ENCODE assay signal across 22 mouse cellular contexts in the genomic region with DNA sequence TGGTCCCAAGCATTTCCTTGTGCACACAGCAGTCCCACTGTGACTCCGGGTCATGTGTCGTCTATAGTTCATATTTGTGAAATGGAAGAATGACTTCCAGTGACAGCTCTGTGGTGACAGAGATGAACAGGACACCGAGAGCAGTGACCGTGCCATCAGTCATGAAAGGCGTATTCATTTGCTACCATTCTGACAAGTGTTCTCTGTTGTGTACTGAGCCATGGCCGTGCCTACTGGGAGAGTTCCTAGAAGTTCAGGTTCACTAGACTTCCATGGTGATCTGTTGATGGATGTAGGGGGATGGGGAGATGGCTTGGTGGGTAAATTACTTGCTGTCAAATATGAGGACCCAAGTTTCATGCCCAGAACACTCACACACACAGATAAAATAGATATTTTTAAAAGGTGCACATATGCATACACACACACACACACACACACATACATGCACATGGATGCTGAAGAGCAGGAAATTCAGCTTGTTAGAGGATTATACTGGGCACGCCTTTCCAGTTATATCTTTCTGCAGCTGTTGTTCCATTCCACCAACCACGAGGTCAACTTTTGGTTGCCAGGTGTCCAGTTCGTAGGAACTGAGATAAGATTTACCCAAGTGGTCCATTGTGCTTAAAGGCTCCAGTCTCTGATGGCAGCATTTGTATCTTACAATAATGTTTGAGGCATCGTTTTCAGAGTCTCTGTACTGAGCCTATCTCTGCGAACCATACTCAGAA. TPM values are rescaled to one million over a fixed set of nuclear protein-coding genes. Genes with fewer than 3 reads are reported as not detected.
DNase-seq lines count a peak whose midpoint lies in the region; ATAC-seq and TF ChIP-seq lines count a peak whose summit lies in the region.
"Had no signal": no experiment of that assay in that cellular context is flagged by ENCODE, and none has a peak within 500 bp of the region (broad histone marks: within the 10 kb centered on the region; RNA-seq: fewer than 3 reads in every experiment).

No protein-coding gene starts in this region.

- H3K27ac ChIP-seq in kidney, embryonic 14.5 days (ENCODE audit: low read depth, low read length) = no peak overlapping the region
- no peak overlapping the region for H3K27ac ChIP-seq in kidney, adult 2 months (ENCODE audit: insufficient read depth, low read depth, low read length)
- 0 out of 2 replicates have a peak overlapping the region, but pooled peaks have one; percentile 8 for H3K27ac ChIP-seq in layer of hippocampus, adult 2 months
- H3K27ac ChIP-seq in midbrain, embryonic 16.5 days (ENCODE audit: low read length) = no peak overlapping the region
- H3K27ac ChIP-seq: embryonic facial prominence, embryonic 10.5 days; forebrain, embryonic 13.5 days; heart, embryonic 15.5 days; hindbrain, embryonic 15.5 days had no signal

- no peak overlapping the region for H3K4me2 ChIP-seq in kidney, embryonic 14.5 days (replicated peaks; ENCODE audit: low read depth, low read length)
- H3K4me2 ChIP-seq in midbrain, embryonic 16.5 days (ENCODE audit: low read length) = no peak overlapping the region
- H3K4me2 ChIP-seq: forebrain, embryonic 13.5 days; heart, embryonic 11.5 days; heart, embryonic 15.5 days; hindbrain, embryonic 15.5 days had no signal

- H3K4me1 ChIP-seq in kidney, embryonic 14.5 days (ENCODE audit: control insufficient read depth, insufficient read depth, low read length) = no peaks in the 10 kb centered on the region
- no peaks in the 10 kb centered on the region for H3K4me1 ChIP-seq in kidney, adult 2 months (ENCODE audit: control insufficient read depth, insufficient read depth, low read length)
- H3K4me1 ChIP-seq in midbrain, embryonic 16.5 days (ENCODE audit: control insufficient read depth, insufficient read depth, low read length) = no peaks in the 10 kb centered on the region
- H3K4me1 ChIP-seq: embryonic facial prominence, embryonic 10.5 days; forebrain, embryonic 13.5 days; heart, embryonic 15.5 days; hindbrain, embryonic 15.5 days had no signal

- peak; percentile 7 for DNase-seq in embryo, embryonic 10.5 days (ENCODE audit: low spot score)
- DNase-seq in embryo, embryonic 9.5 days (ENCODE audit: extremely low spot score) = no peak
- no peak for DNase-seq in kidney, adult 2 months
- DNase-seq in layer of hippocampus, adult 2 months (ENCODE audit: low spot score in 2 of 2) = no peak
- DNase-seq in layer of hippocampus, adult 9-10 months (ENCODE audit: low spot score) = no peak
- DNase-seq: adrenal gland, postnatal 10 days; B cell, adult 2 months; cerebellum, adult 11-12 months; cerebellum, adult 9-10 months; cerebellum, postnatal 25 days; forebrain, postnatal 0 days; gastrocnemius, postnatal 36 days; heart, adult 18-20 months; heart, postnatal 14 days had no signal

- WGBS in kidney, embryonic 14.5 days = 65% methylated on average over 11 of the region's 11 CpGs
- 46% methylated on average over 11 of the region's 11 CpGs for WGBS in kidney, adult 2 months
- WGBS in midbrain, embryonic 16.5 days = 81% methylated on average over 11 of the region's 11 CpGs

- TF ChIP-seq POLR2A in kidney, adult 2 months (IDR thresholded peaks at IDR 0.05; ENCODE audit: low read depth, low read length) = no peak

- no peak overlapping the region for H3K4me3 ChIP-seq in kidney, embryonic 14.5 days (ENCODE audit: low read length)
- no peak overlapping the region for H3K4me3 ChIP-seq in kidney, adult 2 months (ENCODE audit: insufficient read depth, low read depth, low read length)
- no peak overlapping the region for H3K4me3 ChIP-seq in layer of hippocampus, adult 2 months
- no peak overlapping the region for H3K4me3 ChIP-seq in midbrain, embryonic 16.5 days (ENCODE audit: low read depth, low read length)
- H3K4me3 ChIP-seq: embryonic facial prominence, embryonic 10.5 days; forebrain, embryonic 13.5 days; heart, embryonic 15.5 days; hindbrain, embryonic 15.5 days had no signal

- no peaks in the 10 kb centered on the region for H3K9me3 ChIP-seq in kidney, embryonic 14.5 days (ENCODE audit: control insufficient read depth, low read length)
- no peaks in the 10 kb centered on the region for H3K9me3 ChIP-seq in midbrain, embryonic 16.5 days (replicated peaks; ENCODE audit: control insufficient read depth, low read length, poor library complexity, severe bottlenecking)
- H3K9me3 ChIP-seq: embryonic facial prominence, embryonic 10.5 days; forebrain, embryonic 13.5 days; heart, embryonic 15.5 days; hindbrain, embryonic 15.5 days had no signal

- no peaks in the 10 kb centered on the region for H3K27me3 ChIP-seq in kidney, embryonic 14.5 days (ENCODE audit: control insufficient read depth, insufficient read depth, low read length)
- no peaks in the 10 kb centered on the region for H3K27me3 ChIP-seq in kidney, adult 2 months (replicated peaks; ENCODE audit: control insufficient read depth, insufficient read depth, low read length)
- no peaks in the 10 kb centered on the region for H3K27me3 ChIP-seq in midbrain, embryonic 16.5 days (ENCODE audit: control insufficient read depth, insufficient read depth, low read depth, low read length)
- H3K27me3 ChIP-seq: forebrain, embryonic 13.5 days; heart, embryonic 15.5 days; hindbrain, embryonic 15.5 days had no signal

- ATAC-seq in kidney, embryonic 14.5 days (ENCODE audit: low FRiP score, low TSS enrichment) = peak; percentile 80; the same call in 1 of the 2 replicates
- ATAC-seq in midbrain, embryonic 16.5 days = no peak
- ATAC-seq: CD4-positive, CD25-positive, alpha-beta regulatory T cell, adult 4 months; forebrain, embryonic 13.5 days; forebrain, postnatal 0 days had no signal

- no peaks in the 10 kb centered on the region for H3K36me3 ChIP-seq in kidney, embryonic 14.5 days (ENCODE audit: control insufficient read depth, insufficient read depth, low read length)
- no peaks in the 10 kb centered on the region for H3K36me3 ChIP-seq in kidney, adult 2 months (ENCODE audit: control insufficient read depth, insufficient read depth, low read length)
- no peaks in the 10 kb centered on the region for H3K36me3 ChIP-seq in midbrain, embryonic 16.5 days (ENCODE audit: control insufficient read depth, insufficient read depth, low read length)
- H3K36me3 ChIP-seq: embryonic facial prominence, embryonic 10.5 days; heart, embryonic 15.5 days; hindbrain, embryonic 15.5 days had no signal

- H3K9ac ChIP-seq in kidney, embryonic 14.5 days (ENCODE audit: low read depth, low read length) = no peak overlapping the region
- H3K9ac ChIP-seq in midbrain, embryonic 16.5 days (ENCODE audit: low read depth, low read length) = no peak overlapping the region
- H3K9ac ChIP-seq: forebrain, embryonic 13.5 days; forebrain, postnatal 0 days; heart, embryonic 15.5 days; hindbrain, embryonic 15.5 days had no signal

- no peak for TF ChIP-seq CTCF in kidney, adult 2 months (conservative IDR thresholded peaks at IDR 0.05; ENCODE audit: insufficient read depth, insufficient read length, low read depth, low read length)
- TF ChIP-seq CTCF in layer of hippocampus, adult 2 months (conservative IDR thresholded peaks at IDR 0.05) = no peak

RNA-seq across cellular contexts. Expression of a gene that starts 9.3 kb away (rescaled TPM):
- polyA plus RNA-seq in kidney, embryonic 14.5 days (2014; fragmentation: Nextera tagmentation; extraction: Ambion mirVana) = 12.7 and 17.9 TPM in 2 replicates
- polyA plus RNA-seq in kidney, adult 2 months (2012; rRNA removed) = 1.1 and 1.9 TPM in 2 replicates
- 10 to 100 TPM; 15.8 to 16.8 TPM for total RNA-seq in layer of hippocampus, adult 2 months (2021)
- 6.5 and 8.4 TPM in 2 replicates for polyA plus RNA-seq in midbrain, embryonic 16.5 days (2015; fragmentation: Nextera tagmentation; extraction: Ambion mirVana)
